Comparison of ENCODE assay signal across 17 mouse cellular contexts in the genomic region with DNA sequence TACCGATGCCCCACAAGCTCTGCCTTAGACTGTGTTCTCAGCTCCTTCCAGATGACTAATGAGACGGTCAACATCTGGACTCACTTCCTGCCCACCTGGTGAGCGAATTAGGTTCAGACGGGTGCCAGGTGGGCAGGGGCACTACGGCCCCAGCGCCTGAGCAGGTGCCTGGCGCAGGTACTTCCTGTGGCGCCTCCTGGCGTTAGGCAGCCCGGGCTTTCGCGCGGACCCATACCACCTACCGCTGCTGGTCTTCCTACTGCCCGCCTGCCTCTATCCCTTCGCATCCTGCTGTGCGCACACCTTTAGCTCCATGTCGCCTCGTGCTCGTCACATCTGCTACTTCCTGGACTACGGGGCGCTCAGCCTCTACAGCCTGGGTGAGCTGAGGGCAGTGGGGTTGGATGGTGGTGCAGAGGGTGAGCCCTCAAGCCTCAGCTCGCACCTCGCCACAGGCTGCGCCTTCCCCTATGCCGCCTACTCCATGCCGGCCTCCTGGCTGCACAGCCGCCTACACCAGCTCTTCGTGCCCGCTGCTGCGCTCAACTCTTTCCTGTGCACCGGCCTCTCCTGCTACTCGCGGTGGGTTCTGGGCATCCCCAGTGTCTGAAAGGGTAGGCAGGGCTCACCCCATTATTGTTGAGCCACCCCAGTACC. TPM values are rescaled to one million over a fixed set of nuclear protein-coding genes. Genes with fewer than 3 reads are reported as not detected.
DNase-seq lines count a peak whose midpoint lies in the region; ATAC-seq lines count a peak whose summit lies in the region.
"Had no signal": no experiment of that assay in that cellular context is flagged by ENCODE, and none has a peak within 500 bp of the region (broad histone marks: within the 10 kb centered on the region; RNA-seq: fewer than 3 reads in every experiment).

No protein-coding gene starts in this region.

- 43% methylated on average over 34 of the region's 34 CpGs for WGBS in forebrain, embryonic 15.5 days
- WGBS in forebrain, embryonic 10.5 days, result 40% methylated on average over 34 of the region's 34 CpGs
- WGBS in liver, embryonic 12.5 days (ENCODE audit: insufficient replicate concordance), result 31% methylated on average over 34 of the region's 34 CpGs
- WGBS in liver, embryonic 11.5 days, result 32% methylated on average over 34 of the region's 34 CpGs
- 34% methylated on average over 34 of the region's 34 CpGs for WGBS in neural tube, embryonic 12.5 days
- WGBS in embryonic facial prominence, embryonic 10.5 days, result 35% methylated on average over 34 of the region's 34 CpGs

- no peaks in the 10 kb centered on the region for H3K4me1 ChIP-seq in forebrain, embryonic 15.5 days
- peaks cover 44% of the 10 kb centered on the region for H3K4me1 ChIP-seq in forebrain, embryonic 10.5 days
- H3K4me1 ChIP-seq in liver, embryonic 12.5 days, result peaks cover 61% of the 10 kb centered on the region
- peaks cover 36% of the 10 kb centered on the region for H3K4me1 ChIP-seq in liver, embryonic 11.5 days (replicated peaks; ENCODE audit: control insufficient read depth, insufficient read depth, low read length)
- peaks cover 0 to 16% of the 10 kb centered on the region in 2 experiments; a peak in 2 of 4 replicates for H3K4me1 ChIP-seq in ES-E14 (ENCODE audit: control insufficient read depth in 2 of 2, insufficient read depth in 2 of 2, low read length in 2 of 2, poor library complexity in 1 of 2)
- H3K4me1 ChIP-seq in neural tube, embryonic 12.5 days, result peaks cover 3% of the 10 kb centered on the region; the same call in 1 of the 2 replicates
- H3K4me1 ChIP-seq in embryonic facial prominence, embryonic 10.5 days, result peaks cover 39% of the 10 kb centered on the region

- no peak overlapping the region for H3K4me3 ChIP-seq in forebrain, embryonic 15.5 days
- no peak overlapping the region for H3K4me3 ChIP-seq in forebrain, embryonic 10.5 days
- peak overlapping the region; percentile 50 for H3K4me3 ChIP-seq in liver, embryonic 12.5 days
- H3K4me3 ChIP-seq in liver, embryonic 11.5 days (ENCODE audit: low read depth, low read length), result no peak overlapping the region
- H3K4me3 ChIP-seq in ES-E14 (ENCODE audit: insufficient read depth in 1 of 2, low read depth in 1 of 2, low read length in 2 of 2, poor library complexity in 1 of 2, severe bottlenecking in 1 of 2), result peak overlapping the region; percentile 46 to 57; a peak in 2 of 4 replicates
- no peak overlapping the region for H3K4me3 ChIP-seq in neural tube, embryonic 12.5 days
- H3K4me3 ChIP-seq in embryonic facial prominence, embryonic 10.5 days, result no peak overlapping the region
- H3K4me3 ChIP-seq: heart, embryonic 15.5 days; stomach, embryonic 15.5 days had no signal

- ATAC-seq in forebrain, embryonic 15.5 days (replicated peaks), result no peak
- ATAC-seq in liver, embryonic 12.5 days, result no peak
- ATAC-seq in liver, embryonic 11.5 days (replicated peaks; ENCODE audit: low FRiP score), result no peak
- no peak for ATAC-seq in neural tube, embryonic 12.5 days (ENCODE audit: low FRiP score, low read depth)

- no peak overlapping the region for H3K27ac ChIP-seq in forebrain, embryonic 15.5 days (replicated peaks)
- H3K27ac ChIP-seq in forebrain, embryonic 10.5 days, result no peak overlapping the region
- H3K27ac ChIP-seq in liver, embryonic 12.5 days, result no peak overlapping the region
- no peak overlapping the region for H3K27ac ChIP-seq in liver, embryonic 11.5 days (ENCODE audit: low read depth, low read length)
- no peak overlapping the region for H3K27ac ChIP-seq in ES-E14 (ENCODE audit: insufficient read depth, low read depth, low read length, poor library complexity, severe bottlenecking)
- H3K27ac ChIP-seq in neural tube, embryonic 12.5 days, result no peak overlapping the region
- H3K27ac ChIP-seq in embryonic facial prominence, embryonic 10.5 days (replicated peaks), result no peak overlapping the region
- H3K27ac ChIP-seq: heart, embryonic 15.5 days; stomach, embryonic 15.5 days had no signal

- H3K27me3 ChIP-seq in forebrain, embryonic 15.5 days, result peaks cover 9% of the 10 kb centered on the region; the same call in 1 of the 2 replicates
- H3K27me3 ChIP-seq in forebrain, embryonic 10.5 days (ENCODE audit: poor library complexity, severe bottlenecking), result peaks cover 41% of the 10 kb centered on the region
- peaks cover 31% of the 10 kb centered on the region for H3K27me3 ChIP-seq in liver, embryonic 12.5 days (replicated peaks)
- H3K27me3 ChIP-seq in liver, embryonic 11.5 days (replicated peaks; ENCODE audit: control insufficient read depth, insufficient read depth, low read length), result peaks cover 21% of the 10 kb centered on the region
- peaks cover 24% of the 10 kb centered on the region for H3K27me3 ChIP-seq in neural tube, embryonic 12.5 days (replicated peaks)
- H3K27me3 ChIP-seq in embryonic facial prominence, embryonic 10.5 days (replicated peaks; ENCODE audit: low read depth, poor library complexity, severe bottlenecking), result peaks cover 42% of the 10 kb centered on the region

- H3K4me2 ChIP-seq in forebrain, embryonic 15.5 days (replicated peaks), result peak overlapping the region; percentile 35; the same call in 1 of the 2 replicates
- peak overlapping the region; percentile 74 for H3K4me2 ChIP-seq in liver, embryonic 12.5 days
- no peak overlapping the region; the same call in 1 of the 2 replicates for H3K4me2 ChIP-seq in liver, embryonic 11.5 days
- peak overlapping the region; percentile 33 for H3K4me2 ChIP-seq in neural tube, embryonic 12.5 days (replicated peaks)
- H3K4me2 ChIP-seq: heart, embryonic 15.5 days; stomach, embryonic 15.5 days had no signal

- no peak overlapping the region for H3K9ac ChIP-seq in forebrain, embryonic 15.5 days (replicated peaks)
- H3K9ac ChIP-seq in liver, embryonic 12.5 days, result peak overlapping the region; percentile 61; the same call in 1 of the 2 replicates
- H3K9ac ChIP-seq in liver, embryonic 11.5 days (ENCODE audit: low read depth, low read length), result no peak overlapping the region
- peak overlapping the region; percentile 46; the same call in 1 of the 2 replicates for H3K9ac ChIP-seq in ES-E14 (ENCODE audit: insufficient read depth, low read depth, low read length, poor library complexity, severe bottlenecking)
- H3K9ac ChIP-seq in neural tube, embryonic 12.5 days, result no peak overlapping the region
- H3K9ac ChIP-seq: heart, embryonic 15.5 days; stomach, embryonic 15.5 days had no signal

- no peaks in the 10 kb centered on the region for H3K9me3 ChIP-seq in forebrain, embryonic 15.5 days
- peaks cover 13% of the 10 kb centered on the region for H3K9me3 ChIP-seq in forebrain, embryonic 10.5 days
- peaks cover 10% of the 10 kb centered on the region for H3K9me3 ChIP-seq in liver, embryonic 12.5 days (replicated peaks)
- 0 out of 2 replicates have a peak, but pooled peaks cover 3% of the 10 kb centered on the region for H3K9me3 ChIP-seq in liver, embryonic 11.5 days (ENCODE audit: control insufficient read depth, low read length)
- H3K9me3 ChIP-seq in ES-E14 (ENCODE audit: control insufficient read depth, insufficient read depth, low read depth, low read length), result 0 out of 2 replicates have a peak, but pooled peaks cover 2% of the 10 kb centered on the region
- peaks cover 11% of the 10 kb centered on the region; the same call in 1 of the 2 replicates for H3K9me3 ChIP-seq in neural tube, embryonic 12.5 days
- peaks cover 12% of the 10 kb centered on the region for H3K9me3 ChIP-seq in embryonic facial prominence, embryonic 10.5 days
- H3K9me3 ChIP-seq: heart, embryonic 15.5 days; stomach, embryonic 15.5 days had no signal

- peaks cover 15% of the 10 kb centered on the region for H3K36me3 ChIP-seq in forebrain, embryonic 15.5 days
- peaks cover 23% of the 10 kb centered on the region for H3K36me3 ChIP-seq in forebrain, embryonic 10.5 days (replicated peaks)
- peaks cover 18% of the 10 kb centered on the region for H3K36me3 ChIP-seq in liver, embryonic 12.5 days
- H3K36me3 ChIP-seq in liver, embryonic 11.5 days (ENCODE audit: control insufficient read depth, insufficient read depth, low read length), result peaks cover 12% of the 10 kb centered on the region
- peaks cover 16% of the 10 kb centered on the region for H3K36me3 ChIP-seq in ES-E14 (ENCODE audit: control insufficient read depth, insufficient read depth, low read length, poor library complexity, severe bottlenecking)
- H3K36me3 ChIP-seq in neural tube, embryonic 12.5 days, result peaks cover 16% of the 10 kb centered on the region
- H3K36me3 ChIP-seq in embryonic facial prominence, embryonic 10.5 days (replicated peaks), result peaks cover 29% of the 10 kb centered on the region

- no peak for DNase-seq in forebrain, embryonic 10.5 days (ENCODE audit: extremely low spot score, low spot score)
- no peak for DNase-seq in liver, embryonic 11.5 days (ENCODE audit: low spot score)
- no peak for DNase-seq in ES-E14 (ENCODE audit: low read depth, low spot score)
- no peak for DNase-seq in embryonic facial prominence, embryonic 10.5 days (ENCODE audit: low spot score)
- DNase-seq in cerebellum, adult 11 months, result no peak
- DNase-seq: cerebellum, adult 9-11 months; gastrocnemius, adult 2 months; kidney, adult 9 months had no signal

- in situ Hi-C loops in ES-E14 (cut with MboI; ENCODE audit: low sequenced_read_pairs in 2 of 2, unreplicated experiment in 2 of 2), result no loop called here

RNA-seq across cellular contexts. Expression of gene Paqr6, which starts 1.4 kb away (rescaled TPM):
- polyA plus RNA-seq in forebrain, embryonic 15.5 days (2015; fragmentation: Nextera tagmentation; extraction: Ambion mirVana), result 0.94 and 1.0 TPM in 2 replicates
- 1.1 and 1.2 TPM in 2 replicates for polyA plus RNA-seq in forebrain, embryonic 10.5 days (2016; fragmentation: Nextera tagmentation; extraction: Ambion mirVana)
- polyA plus RNA-seq in liver, embryonic 12.5 days (2016; fragmentation: Nextera tagmentation; extraction: Ambion mirVana), result 9.2 and 10.0 TPM in 2 replicates
- 5.6 and 7.0 TPM in 2 replicates for polyA plus RNA-seq in liver, embryonic 11.5 days (2014; fragmentation: Nextera tagmentation; extraction: Ambion mirVana)
- total RNA-seq in ES-E14 (2012; rRNA removed), result 1.6 and 2.2 TPM in 2 replicates
- 2.0 and 2.3 TPM in 2 replicates for polyA plus RNA-seq in neural tube, embryonic 12.5 days (2016; fragmentation: Nextera tagmentation; extraction: Ambion mirVana)
- polyA plus RNA-seq in embryonic facial prominence, embryonic 10.5 days (2016; fragmentation: Nextera tagmentation; extraction: Ambion mirVana), result 0.43 and 1.2 TPM in 2 replicates
- total RNA-seq: liver, adult 2 months; megakaryocyte-erythroid progenitor cell, adult 5-6 weeks; neutrophil, adult 5-6 weeks had no signal

RNA-seq across cellular contexts. Expression of gene Bglap3, which starts 6.7 kb away (rescaled TPM):
- 0.27 TPM in 1 of 2 replicates, not detected in the other for polyA plus RNA-seq in forebrain, embryonic 15.5 days (2015; fragmentation: Nextera tagmentation; extraction: Ambion mirVana)
- 0.10 and 0.24 TPM in 2 replicates for polyA plus RNA-seq in forebrain, embryonic 10.5 days (2016; fragmentation: Nextera tagmentation; extraction: Ambion mirVana)
- polyA plus RNA-seq in liver, embryonic 12.5 days (2016; fragmentation: Nextera tagmentation; extraction: Ambion mirVana), result 0.11 and 0.13 TPM in 2 replicates
- 0.12 and 0.40 TPM in 2 replicates for polyA plus RNA-seq in liver, embryonic 11.5 days (2014; fragmentation: Nextera tagmentation; extraction: Ambion mirVana)
- total RNA-seq in ES-E14 (2012; rRNA removed), result 2.6 and 3.2 TPM in 2 replicates
- polyA plus RNA-seq in neural tube, embryonic 12.5 days (2016; fragmentation: Nextera tagmentation; extraction: Ambion mirVana), result not detected in 2 replicates
- polyA plus RNA-seq in embryonic facial prominence, embryonic 10.5 days (2016; fragmentation: Nextera tagmentation; extraction: Ambion mirVana), result 0.10 and 0.35 TPM in 2 replicates
- total RNA-seq: gastrocnemius, adult 2 months; layer of hippocampus, postnatal 14 days; megakaryocyte-erythroid progenitor cell, adult 5-6 weeks; neutrophil, adult 5-6 weeks had no signal
- polyA plus RNA-seq: heart, embryonic 15.5 days had no signal

RNA-seq across cellular contexts. Expression of gene Bglap2, which starts 12.7 kb away (rescaled TPM):
- not detected in 2 replicates for polyA plus RNA-seq in forebrain, embryonic 15.5 days (2015; fragmentation: Nextera tagmentation; extraction: Ambion mirVana)
- polyA plus RNA-seq in forebrain, embryonic 10.5 days (2016; fragmentation: Nextera tagmentation; extraction: Ambion mirVana), result not detected in 2 replicates
- polyA plus RNA-seq in liver, embryonic 12.5 days (2016; fragmentation: Nextera tagmentation; extraction: Ambion mirVana), result not detected in 2 replicates
- polyA plus RNA-seq in liver, embryonic 11.5 days (2014; fragmentation: Nextera tagmentation; extraction: Ambion mirVana), result not detected in 2 replicates
- not detected in 2 replicates for total RNA-seq in ES-E14 (2012; rRNA removed)
- polyA plus RNA-seq in neural tube, embryonic 12.5 days (2016; fragmentation: Nextera tagmentation; extraction: Ambion mirVana), result not detected in 2 replicates
- not detected in 2 replicates for polyA plus RNA-seq in embryonic facial prominence, embryonic 10.5 days (2016; fragmentation: Nextera tagmentation; extraction: Ambion mirVana)
- total RNA-seq: gastrocnemius, adult 2 months; layer of hippocampus, postnatal 14 days; liver, adult 2 months; megakaryocyte-erythroid progenitor cell, adult 5-6 weeks; neutrophil, adult 5-6 weeks had no signal
- polyA plus RNA-seq: heart, embryonic 15.5 days; liver, adult 2 months had no signal

RNA-seq across cellular contexts. Expression of gene Bglap, which starts 18.4 kb away (rescaled TPM):
- not detected in 2 replicates for polyA plus RNA-seq in forebrain, embryonic 15.5 days (2015; fragmentation: Nextera tagmentation; extraction: Ambion mirVana)
- 0.84 TPM in 1 of 2 replicates, not detected in the other for polyA plus RNA-seq in forebrain, embryonic 10.5 days (2016; fragmentation: Nextera tagmentation; extraction: Ambion mirVana)
- polyA plus RNA-seq in liver, embryonic 12.5 days (2016; fragmentation: Nextera tagmentation; extraction: Ambion mirVana), result not detected in 2 replicates
- not detected in 2 replicates for polyA plus RNA-seq in liver, embryonic 11.5 days (2014; fragmentation: Nextera tagmentation; extraction: Ambion mirVana)
- total RNA-seq in ES-E14 (2012; rRNA removed), result not detected in 2 replicates
- not detected in 2 replicates for polyA plus RNA-seq in neural tube, embryonic 12.5 days (2016; fragmentation: Nextera tagmentation; extraction: Ambion mirVana)
- not detected in 2 replicates for polyA plus RNA-seq in embryonic facial prominence, embryonic 10.5 days (2016; fragmentation: Nextera tagmentation; extraction: Ambion mirVana)
- total RNA-seq: gastrocnemius, adult 2 months; liver, adult 2 months; neutrophil, adult 5-6 weeks had no signal
- polyA plus RNA-seq: heart, embryonic 15.5 days; liver, adult 2 months had no signal

RNA-seq across cellular contexts. Expression of gene Smg5, which starts 29.8 kb away (rescaled TPM):
- 59.8 and 65.1 TPM in 2 replicates for polyA plus RNA-seq in forebrain, embryonic 15.5 days (2015; fragmentation: Nextera tagmentation; extraction: Ambion mirVana)
- polyA plus RNA-seq in forebrain, embryonic 10.5 days (2016; fragmentation: Nextera tagmentation; extraction: Ambion mirVana), result 81.7 and 85.6 TPM in 2 replicates
- 56.1 and 58.8 TPM in 2 replicates for polyA plus RNA-seq in liver, embryonic 12.5 days (2016; fragmentation: Nextera tagmentation; extraction: Ambion mirVana)
- 52.0 TPM in 2 replicates for polyA plus RNA-seq in liver, embryonic 11.5 days (2014; fragmentation: Nextera tagmentation; extraction: Ambion mirVana)
- total RNA-seq in ES-E14 (2012; rRNA removed), result 182 and 230 TPM in 2 replicates
- polyA plus RNA-seq in neural tube, embryonic 12.5 days (2016; fragmentation: Nextera tagmentation; extraction: Ambion mirVana), result 78.4 and 80.5 TPM in 2 replicates
- 84.8 and 86.3 TPM in 2 replicates for polyA plus RNA-seq in embryonic facial prominence, embryonic 10.5 days (2016; fragmentation: Nextera tagmentation; extraction: Ambion mirVana)

Comparison
In these comparisons a context has a peak if more than half of its experiments do, and no peak if none do; other contexts are left out.
1. H3K4me3 ChIP-seq: peak in liver, embryonic 12.5 days (single experiment) and ES-E14 (2 of 2); none in forebrain, embryonic 15.5 days (single experiment), forebrain, embryonic 10.5 days (single experiment), liver, embryonic 11.5 days (single experiment), neural tube, embryonic 12.5 days (single experiment) and embryonic facial prominence, embryonic 10.5 days (single experiment).
2. H3K9ac ChIP-seq: peak in liver, embryonic 12.5 days (single experiment) and ES-E14 (single experiment); none in forebrain, embryonic 15.5 days (single experiment), liver, embryonic 11.5 days (single experiment) and neural tube, embryonic 12.5 days (single experiment).